In genomic region chr6:72607676-72608075, GRCm38 (mm10) we compare ENCODE assay signal across 10 mouse cellular contexts.
"Had no signal": no experiment of that assay in that cellular context is flagged by ENCODE, and none has a peak within 500 bp of the region (broad histone marks: within the 10 kb centered on the region; RNA-seq: fewer than 3 reads in every experiment).

No protein-coding gene starts in this region.

- H3K27me3 ChIP-seq: intestine, embryonic 15.5 days; limb, embryonic 15.5 days; midbrain, embryonic 12.5 days; neural tube, embryonic 15.5 days had no signal

- H3K4me1 ChIP-seq: intestine, embryonic 15.5 days; limb, embryonic 15.5 days; midbrain, embryonic 12.5 days; neural tube, embryonic 15.5 days had no signal

- H3K9ac ChIP-seq: intestine, embryonic 15.5 days; limb, embryonic 15.5 days; liver, embryonic 14.5 days; midbrain, embryonic 12.5 days; neural tube, embryonic 15.5 days had no signal

- H3K4me3 ChIP-seq: intestine, embryonic 15.5 days; left cerebral cortex, adult 2 months; limb, embryonic 15.5 days; midbrain, embryonic 12.5 days; neural tube, embryonic 15.5 days had no signal

- H3K4me2 ChIP-seq: intestine, embryonic 15.5 days; limb, embryonic 15.5 days; midbrain, embryonic 12.5 days; neural tube, embryonic 15.5 days had no signal

- DNase-seq: lung, adult 18-20 months; thymus, postnatal 4 days had no signal

- ATAC-seq: intestine, embryonic 15.5 days; midbrain, embryonic 16.5 days had no signal

- H3K27ac ChIP-seq: intestine, embryonic 15.5 days; left cerebral cortex, adult 2 months; limb, embryonic 15.5 days; liver, embryonic 14.5 days; midbrain, embryonic 12.5 days; neural tube, embryonic 15.5 days; stomach, postnatal 0 days had no signal

- H3K9me3 ChIP-seq: intestine, embryonic 15.5 days; limb, embryonic 15.5 days; midbrain, embryonic 12.5 days; neural tube, embryonic 15.5 days had no signal
